Mouse (Mus musculus): ENCODE measurements around the gene Strn3. TPM values are rescaled to one million over a fixed set of nuclear protein-coding genes. Genes with fewer than 3 reads are reported as not detected.
"Not testable (repeated sequence)": the region's sequence is repeated elsewhere in the genome, so short reads cannot be mapped to it uniquely, and the experiment has no call there.

Gene Strn3
- polyA plus RNA-seq, 1 experiment: 31.3 TPM

DNA sequence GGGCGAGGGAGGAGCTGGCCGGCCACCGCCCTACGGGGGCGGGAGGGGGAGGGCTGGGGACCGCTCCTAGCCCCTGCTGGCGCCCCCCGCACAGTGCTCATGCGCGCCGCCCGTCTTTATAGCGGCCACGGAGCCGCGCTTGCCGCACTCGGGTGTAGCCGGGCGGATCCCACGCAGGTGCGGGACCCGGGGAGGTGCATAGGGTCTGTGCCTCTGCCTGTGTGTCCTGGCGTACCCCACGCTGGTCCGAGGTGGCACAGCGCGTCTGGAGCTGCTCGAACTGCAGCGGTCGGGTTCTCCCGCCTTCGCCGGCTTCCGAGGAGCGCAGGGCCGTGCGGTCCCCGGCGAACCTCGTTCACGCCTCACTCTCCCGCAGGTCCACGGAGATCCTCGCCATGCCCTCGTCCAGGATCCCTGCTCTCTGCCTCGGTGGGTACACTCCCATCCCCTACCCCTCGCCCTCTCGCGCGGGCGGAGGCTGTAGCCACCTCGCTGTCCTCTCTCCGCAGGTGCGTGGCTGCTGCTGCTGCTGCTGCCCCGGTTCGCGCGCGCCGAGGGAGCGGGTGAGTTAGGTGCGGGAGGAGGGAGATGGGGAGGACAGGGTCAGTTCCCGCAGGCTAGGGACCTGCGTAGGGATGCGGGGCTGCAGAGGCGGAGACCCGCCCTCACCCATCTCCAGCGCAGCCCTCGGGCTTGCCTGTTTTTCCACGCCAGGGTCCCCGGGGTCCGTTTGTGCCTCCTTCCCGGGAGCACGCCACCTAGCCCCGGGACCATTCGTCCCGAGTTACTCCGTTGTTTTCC, 98.3 kb downstream of the Strn3 start, which contains the start of gene Coch:
Gene Coch (plus strand): TSS at position 113 of the 801 bp plus-strand sequence.
- peak within 1 kb of the TSS; percentile 59 for H3K4me2 ChIP-seq (ENCODE audit: low read depth)
- H3K27me3 ChIP-seq (ENCODE audit: control insufficient read depth, insufficient read depth, insufficient read length): peaks cover 26% of the 10 kb centered on the region
- no peak within 1 kb of the TSS for H3ac ChIP-seq (ENCODE audit: control insufficient read depth, insufficient read length)
- no peaks in the 10 kb centered on the region for H3K79me2 ChIP-seq (ENCODE audit: control insufficient read depth, insufficient read depth)
- no peaks in the 10 kb centered on the region for H3K36me3 ChIP-seq (ENCODE audit: control insufficient read depth, insufficient read depth)
- no peak within 1 kb of the TSS for H3K4me3 ChIP-seq
- TF ChIP-seq SRF (IDR thresholded peaks at IDR 0.05; ENCODE audit: control insufficient read depth, insufficient read length, low read depth) (no peak), TCF12 (IDR thresholded peaks at IDR 0.05; ENCODE audit: insufficient read depth, poor library complexity, severe bottlenecking) (no peak), POLR2A (IDR thresholded peaks at IDR 0.05; ENCODE audit: insufficient read length, low read depth) (no peak), TCF3 (IDR thresholded peaks at IDR 0.05; ENCODE audit: insufficient read length, low read depth) (no peak)

DNA sequence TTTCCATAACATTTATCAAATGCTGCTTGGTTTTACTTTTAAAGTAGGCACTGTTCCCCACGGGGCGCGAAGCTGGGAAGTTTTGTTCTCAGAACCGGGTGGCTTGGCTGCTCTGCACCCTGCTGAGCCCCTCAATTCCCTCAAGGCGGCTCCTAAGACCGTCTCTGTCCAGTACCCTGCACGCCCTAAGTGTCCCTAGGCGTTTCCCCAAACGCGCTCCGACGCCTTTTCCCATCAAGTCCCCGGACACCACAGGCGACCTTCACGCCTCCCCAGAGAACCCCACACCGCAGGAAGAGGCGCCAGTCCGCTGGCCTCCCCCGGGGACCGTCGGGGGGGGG, 98.8 kb downstream of the Strn3 start:
- TF ChIP-seq CEBPB (IDR thresholded peaks at IDR 0.05; ENCODE audit: insufficient read depth, poor library complexity, severe bottlenecking) (no peak), E2F4 (IDR thresholded peaks at IDR 0.05; ENCODE audit: insufficient read depth) (no peak), MYOD1 (IDR thresholded peaks at IDR 0.05; ENCODE audit: control insufficient read depth in 1 of 3, insufficient read length in 2 of 3, low read depth in 2 of 3) (no peak), SRF (IDR thresholded peaks at IDR 0.05; ENCODE audit: control insufficient read depth, insufficient read length, low read depth) (no peak), TCF3 (IDR thresholded peaks at IDR 0.05; ENCODE audit: insufficient read length, low read depth) (no peak), USF1 (IDR thresholded peaks at IDR 0.05; ENCODE audit: low read depth) (no peak), REST (IDR thresholded peaks at IDR 0.05; ENCODE audit: insufficient read depth, insufficient read length) (no peak), POLR2AphosphoS2 (IDR thresholded peaks at IDR 0.05; ENCODE audit: insufficient read length, low read depth) (no peak), TCF12 (IDR thresholded peaks at IDR 0.05; ENCODE audit: insufficient read depth, poor library complexity, severe bottlenecking) (no peak), MAX (IDR thresholded peaks at IDR 0.05; ENCODE audit: low read depth) (no peak), MYOG (IDR thresholded peaks at IDR 0.05; ENCODE audit: control insufficient read depth in 1 of 3, insufficient read depth in 1 of 3, insufficient read length in 2 of 3, low read depth in 2 of 3) (no peak), POLR2A (IDR thresholded peaks at IDR 0.05; ENCODE audit: insufficient read length, low read depth) (no peak)
- Histone ChIP-seq H3K4me2 (ENCODE audit: low read depth) (peak overlapping the region; percentile 34), H3K4me3 (no peak overlapping the region), H3K36me3 (ENCODE audit: control insufficient read depth, insufficient read depth) (no peaks in the 10 kb centered on the region), H3K79me2 (ENCODE audit: control insufficient read depth, insufficient read depth) (no peaks in the 10 kb centered on the region), H3K27me3 (ENCODE audit: control insufficient read depth, insufficient read depth, insufficient read length) (peaks cover 28% of the 10 kb centered on the region), H3ac (ENCODE audit: control insufficient read depth, insufficient read length) (no peak overlapping the region)

DNA sequence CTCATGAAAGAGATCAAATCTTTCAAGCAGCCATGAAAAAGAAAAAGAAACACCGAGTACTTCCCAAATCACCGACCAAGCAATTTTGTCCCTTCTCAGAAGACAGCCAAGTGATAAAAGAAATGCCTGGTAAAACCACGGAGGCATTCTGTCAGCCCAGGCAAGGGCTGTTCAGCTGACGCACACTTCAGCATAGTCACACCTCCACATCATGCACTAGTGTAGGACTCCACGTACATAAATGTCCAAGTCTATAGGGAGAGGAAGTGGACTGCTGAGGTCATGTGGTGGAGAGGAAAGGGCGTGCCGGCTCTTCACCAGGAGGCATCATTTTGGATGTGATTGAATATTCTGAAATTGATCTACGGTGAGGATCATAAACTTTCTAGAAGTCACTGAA, 99.8 kb downstream of the Strn3 start:
- Histone ChIP-seq H3K4me2 (ENCODE audit: low read depth) (no peak overlapping the region), H3K36me3 (ENCODE audit: control insufficient read depth, insufficient read depth) (no peaks in the 10 kb centered on the region), H3K4me3 (no peak overlapping the region), H3K27me3 (ENCODE audit: control insufficient read depth, insufficient read depth, insufficient read length) (peaks cover 28% of the 10 kb centered on the region), H3K79me2 (ENCODE audit: control insufficient read depth, insufficient read depth) (no peaks in the 10 kb centered on the region), H3ac (ENCODE audit: control insufficient read depth, insufficient read length) (no peak overlapping the region)
- TF ChIP-seq TCF12 (IDR thresholded peaks at IDR 0.05; ENCODE audit: insufficient read depth, poor library complexity, severe bottlenecking) (no peak), E2F4 (IDR thresholded peaks at IDR 0.05; ENCODE audit: insufficient read depth) (no peak), POLR2AphosphoS2 (IDR thresholded peaks at IDR 0.05; ENCODE audit: insufficient read length, low read depth) (no peak), MYOD1 (IDR thresholded peaks at IDR 0.05; ENCODE audit: control insufficient read depth in 1 of 3, insufficient read length in 2 of 3, low read depth in 2 of 3) (no peak), MYOG (IDR thresholded peaks at IDR 0.05; ENCODE audit: control insufficient read depth in 1 of 3, insufficient read depth in 1 of 3, insufficient read length in 2 of 3, low read depth in 2 of 3) (no peak), SRF (IDR thresholded peaks at IDR 0.05; ENCODE audit: control insufficient read depth, insufficient read length, low read depth) (no peak), TCF3 (IDR thresholded peaks at IDR 0.05; ENCODE audit: insufficient read length, low read depth) (no peak), REST (IDR thresholded peaks at IDR 0.05; ENCODE audit: insufficient read depth, insufficient read length) (no peak), USF1 (IDR thresholded peaks at IDR 0.05; ENCODE audit: low read depth) (no peak), POLR2A (IDR thresholded peaks at IDR 0.05; ENCODE audit: insufficient read length, low read depth) (no peak), MAX (IDR thresholded peaks at IDR 0.05; ENCODE audit: low read depth) (no peak), CEBPB (IDR thresholded peaks at IDR 0.05; ENCODE audit: insufficient read depth, poor library complexity, severe bottlenecking) (no peak)

DNA sequence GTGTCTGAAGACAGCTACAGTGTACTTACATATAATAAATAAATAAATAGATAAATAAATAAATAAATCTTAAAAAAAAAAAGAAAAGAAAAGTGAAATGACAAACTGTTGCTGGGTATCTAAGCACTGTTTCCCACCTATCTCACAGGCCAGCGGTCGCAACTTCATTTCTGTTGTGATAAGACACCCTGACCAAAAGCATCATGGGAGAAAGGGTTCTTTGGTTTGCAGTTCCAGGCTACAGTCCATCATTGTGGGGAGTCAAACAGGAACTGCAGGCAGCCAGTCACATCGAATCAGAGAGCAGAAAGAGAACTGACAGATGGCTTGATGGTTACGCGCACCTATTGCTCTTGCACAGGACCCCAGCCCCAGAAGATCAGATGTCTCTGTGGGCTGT, 102.4 kb downstream of the Strn3 start:
- Histone ChIP-seq H3K36me3 (ENCODE audit: control insufficient read depth, insufficient read depth) (no peaks in the 10 kb centered on the region), H3K4me3 (no peak overlapping the region), H3K4me2 (ENCODE audit: low read depth) (no peak overlapping the region), H3ac (ENCODE audit: control insufficient read depth, insufficient read length) (no peak overlapping the region), H3K79me2 (ENCODE audit: control insufficient read depth, insufficient read depth) (no peaks in the 10 kb centered on the region), H3K27me3 (ENCODE audit: control insufficient read depth, insufficient read depth, insufficient read length) (peaks cover 28% of the 10 kb centered on the region)
- TF ChIP-seq MYOG (IDR thresholded peaks at IDR 0.05; ENCODE audit: control insufficient read depth in 1 of 3, insufficient read depth in 1 of 3, insufficient read length in 2 of 3, low read depth in 2 of 3): no peak
- no peak for TF ChIP-seq REST (IDR thresholded peaks at IDR 0.05; ENCODE audit: insufficient read depth, insufficient read length)

DNA sequence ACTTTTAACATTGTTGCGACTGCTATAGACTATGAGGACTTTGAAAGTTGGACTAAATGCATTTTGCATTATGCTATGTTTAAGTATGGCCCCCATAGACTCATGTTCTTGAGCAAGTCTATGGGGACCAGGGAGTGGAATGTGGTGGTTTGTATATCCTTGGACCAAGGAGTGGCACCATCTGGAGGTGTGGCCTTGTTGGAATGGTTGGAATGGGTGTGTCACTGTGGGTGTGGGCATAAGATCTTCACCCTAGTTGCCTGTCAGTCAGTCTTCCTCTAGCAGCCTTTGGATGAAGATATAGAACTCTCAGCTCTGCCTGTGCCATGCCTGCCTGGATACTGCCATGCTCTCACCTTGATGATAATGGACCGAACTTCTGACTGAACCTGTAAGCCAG, 113.9 kb downstream of the Strn3 start:
- not testable (repeated sequence) for H3K79me2 ChIP-seq (ENCODE audit: control insufficient read depth, insufficient read depth); H3K4me2 ChIP-seq (ENCODE audit: low read depth); H3ac ChIP-seq (ENCODE audit: control insufficient read depth, insufficient read length); H3K36me3 ChIP-seq (ENCODE audit: control insufficient read depth, insufficient read depth); H3K27me3 ChIP-seq (ENCODE audit: control insufficient read depth, insufficient read depth, insufficient read length); H3K4me3 ChIP-seq

Data from myocyte (in vitro differentiated cells).